Mouse (Mus musculus): ENCODE measurements around the gene Farsa. TPM values are rescaled to one million over a fixed set of nuclear protein-coding genes. Genes with fewer than 3 reads are reported as not detected.

Farsa gene
- total RNA-seq, 2 experiments from 2014 or later: 55.3 to 58.4 TPM

- peak; percentile 43 to 73 for DNase-seq (ENCODE audit: low spot score in 2 of 2)
These were observed 22.6 kb upstream of the Farsa start for GRCm38 (mm10) chr8:84834002-84834865.

GRCm38 (mm10) chr8:84834866-84835855, 21.6 kb upstream of the Farsa start:
- DNase-seq (ENCODE audit: low spot score in 2 of 2): peak; percentile 89 to 93

- DNase-seq (ENCODE audit: low spot score in 2 of 2): no peak
These were observed 19.5 kb upstream of the Farsa start for GRCm38 (mm10) chr8:84837149-84837911.

DNA sequence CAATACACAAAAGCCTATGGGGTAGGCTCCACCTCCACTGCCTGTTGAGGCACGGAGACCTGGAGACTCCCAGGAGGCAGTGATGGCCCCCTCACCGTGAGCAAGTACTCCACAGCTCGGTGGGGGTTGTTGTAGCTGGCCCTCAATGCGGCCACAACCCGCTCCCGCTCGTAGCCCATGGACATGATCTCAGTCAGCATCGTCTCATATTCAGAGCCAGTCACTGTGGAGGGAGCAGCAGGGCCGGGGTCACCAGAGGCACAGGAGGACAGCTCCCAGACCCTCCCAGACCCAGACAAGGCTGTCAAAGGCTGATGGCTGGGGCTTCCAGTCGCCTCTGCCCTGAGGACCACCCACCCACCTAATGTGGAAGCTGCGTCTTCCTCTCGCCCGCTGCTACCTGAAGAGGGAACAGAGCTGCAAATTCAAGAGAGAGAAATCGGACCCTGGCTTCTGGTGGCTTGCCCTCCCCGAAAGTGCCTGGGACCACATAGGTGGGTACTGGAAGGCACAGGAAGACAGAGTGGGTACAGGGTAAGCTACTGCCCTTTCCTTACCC, 18.8 kb upstream of the Farsa start:
- DNase-seq (ENCODE audit: low spot score in 2 of 2): no peak

- DNase-seq (ENCODE audit: low spot score in 2 of 2): no peak
These were observed 18.3 kb upstream of the Farsa start for GRCm38 (mm10) chr8:84838513-84838912.

DNA sequence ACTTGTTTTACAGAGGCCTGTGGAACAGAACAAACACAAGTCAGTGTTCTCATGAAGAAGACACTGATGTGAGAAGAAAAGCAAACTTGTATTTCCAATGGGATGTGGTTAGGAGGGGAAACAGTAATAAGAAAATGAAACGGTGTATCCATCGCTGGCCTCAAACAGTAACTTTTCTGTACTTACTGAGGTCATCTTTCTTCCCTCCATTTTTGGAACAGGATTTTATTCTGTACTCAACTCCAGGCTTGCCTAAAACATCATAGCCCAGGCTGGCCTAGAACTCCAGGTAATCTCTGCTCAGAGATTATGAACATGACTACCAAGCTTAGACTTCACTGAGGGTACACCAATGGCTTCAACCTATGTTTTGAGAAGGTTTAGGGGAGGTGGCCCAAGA, 17.4 kb upstream of the Farsa start:
- DNase-seq (ENCODE audit: low spot score in 2 of 2): no peak

- DNase-seq (ENCODE audit: low spot score in 2 of 2): no peak
These were observed 16.9 kb upstream of the Farsa start for GRCm38 (mm10) chr8:84839875-84840247.

GRCm38 (mm10) chr8:84840248-84840999, 16.4 kb upstream of the Farsa start, which contains the start of gene Rad23a:
TSS of gene Rad23a (minus strand) at chr8:84840665.
- peak; percentile 88 to 95 for DNase-seq (ENCODE audit: low spot score in 2 of 2)

DNA sequence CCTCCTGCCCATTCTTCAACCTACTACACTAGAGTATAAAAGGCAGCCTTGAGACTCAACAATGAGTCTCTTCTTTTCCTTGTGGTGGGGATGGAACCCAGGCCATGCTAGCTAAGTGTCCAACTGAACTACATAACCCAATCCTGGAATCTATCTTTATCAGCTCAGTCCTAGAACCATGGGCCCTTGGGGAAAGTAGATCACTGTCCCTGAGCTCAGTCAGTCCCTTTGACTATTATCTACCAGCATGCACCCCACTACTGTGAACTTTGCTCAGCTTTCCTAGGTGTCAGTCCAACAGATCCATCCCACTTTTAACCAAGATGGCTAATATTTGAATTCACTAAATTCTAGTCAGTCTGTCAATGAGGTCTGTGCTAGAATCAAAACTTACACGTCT, 15.3 kb upstream of the Farsa start:
- no peak for DNase-seq (ENCODE audit: low spot score in 2 of 2)

GRCm38 (mm10) chr8:84844397-84845070, 12.3 kb upstream of the Farsa start:
- no peak for DNase-seq (ENCODE audit: low spot score in 2 of 2)

DNA sequence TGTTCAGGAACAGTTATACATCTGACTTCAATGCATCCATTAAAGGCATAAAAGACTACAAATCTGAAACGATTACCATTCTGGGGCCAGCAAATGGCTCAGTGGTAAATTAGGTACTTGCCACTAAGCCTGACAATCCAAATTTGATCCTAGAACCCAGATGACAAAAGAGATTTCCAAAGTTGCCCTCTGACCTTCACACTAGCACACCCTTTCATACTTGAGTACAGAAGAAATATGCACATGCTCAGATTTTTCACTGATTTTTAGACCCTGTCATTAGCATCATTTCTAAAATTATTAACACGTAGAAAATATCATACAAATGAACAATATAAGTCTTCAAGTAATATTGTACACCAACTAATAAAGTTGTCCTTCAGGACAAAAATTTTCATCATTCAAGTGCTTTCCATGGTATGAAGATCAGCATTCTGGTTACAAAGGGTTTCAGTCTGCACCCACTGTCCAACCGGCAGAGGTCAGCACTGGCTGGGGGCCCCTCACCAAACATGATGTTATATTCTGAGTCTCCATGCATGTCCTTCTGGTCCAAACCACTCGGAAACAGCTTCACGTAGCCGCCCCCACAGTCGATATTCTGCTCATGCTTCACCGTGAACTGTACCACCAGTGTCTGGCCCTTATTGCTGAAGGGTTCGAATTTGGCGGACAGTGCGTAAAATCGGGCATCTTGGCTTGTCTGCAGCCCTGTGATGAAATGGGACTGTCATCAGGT, 11.3 kb upstream of the Farsa start:
- no peak for DNase-seq (ENCODE audit: low spot score in 2 of 2)

DNA sequence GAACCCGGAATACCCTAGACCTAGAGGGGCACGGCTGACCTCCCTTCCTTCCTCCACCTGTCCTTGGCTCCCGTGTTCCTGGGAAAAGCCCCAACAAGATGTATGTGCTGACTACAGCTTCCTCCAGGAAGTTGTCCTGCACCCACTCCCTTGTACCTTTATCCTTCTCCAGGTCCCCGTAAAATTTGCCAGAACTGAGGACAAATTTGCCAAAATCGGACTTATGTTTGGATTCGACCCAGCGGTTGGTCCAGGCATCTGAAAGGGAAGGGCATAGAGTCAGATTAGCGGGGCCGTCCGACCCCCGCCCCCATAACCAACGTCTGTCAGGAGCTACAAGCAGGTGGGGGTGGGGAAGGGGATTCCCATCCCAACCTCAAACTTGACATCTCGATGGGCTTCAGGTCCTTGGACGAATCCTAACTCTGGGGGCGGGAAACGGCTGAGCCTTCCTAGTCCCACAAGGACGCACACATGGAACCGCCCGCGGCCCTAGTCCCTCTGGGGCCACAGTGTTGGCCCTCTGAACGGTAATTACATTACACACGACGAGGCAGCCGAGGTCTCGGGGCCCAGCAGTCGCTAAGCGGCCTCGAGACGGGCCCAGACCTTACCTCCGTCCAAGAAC, 10.6 kb upstream of the Farsa start:
- no peak for DNase-seq (ENCODE audit: low spot score in 2 of 2)

DNA sequence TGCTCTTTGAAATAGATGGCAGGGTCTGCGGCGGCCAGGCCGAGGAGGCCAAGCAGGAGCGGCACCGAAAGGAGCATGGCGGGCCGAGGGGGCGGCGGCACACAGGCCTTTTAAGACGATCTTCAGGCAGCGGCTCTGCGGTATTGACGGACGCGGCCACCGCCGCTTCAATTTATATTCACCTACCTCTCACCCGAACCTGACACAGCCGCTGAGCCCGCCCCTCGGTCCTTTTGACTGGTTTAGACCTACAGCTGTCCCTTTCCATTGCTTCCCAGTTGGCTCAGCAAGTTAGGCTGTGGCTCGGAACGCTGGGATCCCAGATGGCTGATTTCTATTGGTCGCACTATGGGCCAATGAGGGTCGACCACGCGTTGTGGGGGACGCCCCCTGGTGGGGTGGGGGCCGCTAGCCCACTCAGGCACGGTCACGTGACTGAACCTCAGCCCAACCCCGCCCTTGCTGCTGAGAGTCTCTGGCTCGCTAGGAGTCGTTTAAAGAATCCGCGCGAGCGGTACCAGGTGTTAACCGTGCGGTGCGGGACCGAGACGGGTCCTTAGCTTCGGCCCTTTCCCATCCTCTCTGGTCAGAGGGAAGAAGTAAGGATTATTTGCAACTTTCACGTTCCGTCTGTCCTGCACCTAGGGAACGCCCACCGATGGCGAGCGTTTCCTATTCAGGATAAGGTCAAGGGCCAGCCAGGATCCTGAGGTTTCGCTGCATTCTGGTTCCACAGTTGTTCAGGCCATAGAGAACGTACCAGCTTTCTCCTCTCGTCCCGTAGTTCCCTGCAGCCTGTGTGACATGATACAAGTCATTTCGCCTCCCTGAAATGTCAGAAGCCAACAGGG, 9.8 kb upstream of the Farsa start, which contains the start of gene Calr:
Gene Calr (minus strand): TSS at position 213 of the 851 bp plus-strand sequence.
- peak; percentile 98 to 100 for DNase-seq (ENCODE audit: low spot score in 2 of 2)

DNA sequence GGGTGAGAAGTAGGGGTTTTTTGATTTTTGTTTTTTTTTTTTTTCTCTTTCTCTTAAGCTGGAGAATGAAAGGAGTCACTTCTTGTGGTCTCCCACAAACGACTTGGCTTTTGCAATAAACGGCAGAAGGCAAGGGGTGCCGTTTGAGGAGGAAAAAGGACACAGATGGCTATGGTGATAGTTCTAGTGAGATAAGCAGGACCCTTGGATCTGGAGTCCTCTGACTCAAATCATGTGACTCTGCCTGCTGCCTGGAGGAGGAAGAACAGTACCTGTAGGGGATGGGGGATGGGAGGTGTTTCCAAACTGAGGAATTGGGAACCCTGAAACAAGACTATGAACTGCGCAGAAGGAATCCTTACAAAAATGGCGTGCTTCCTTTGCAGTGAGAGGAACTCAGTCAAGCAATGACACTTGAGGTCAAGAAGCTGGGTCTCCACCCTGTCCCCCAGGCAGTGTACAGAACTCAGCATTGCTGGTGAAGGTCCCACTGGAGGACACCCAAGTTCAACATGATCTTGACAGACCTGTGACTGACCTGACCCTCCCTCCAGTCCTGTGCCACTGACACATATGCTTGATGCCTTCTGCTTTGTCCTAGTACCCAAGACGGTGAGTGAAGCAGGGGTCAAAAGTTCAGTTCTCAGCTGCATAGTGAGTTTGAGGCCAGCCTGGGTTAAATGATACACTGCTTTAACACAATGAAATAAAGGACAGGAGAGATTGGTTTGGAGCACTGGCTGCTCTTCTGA, 8.9 kb upstream of the Farsa start:
- no peak for DNase-seq (ENCODE audit: low spot score in 2 of 2)

DNA sequence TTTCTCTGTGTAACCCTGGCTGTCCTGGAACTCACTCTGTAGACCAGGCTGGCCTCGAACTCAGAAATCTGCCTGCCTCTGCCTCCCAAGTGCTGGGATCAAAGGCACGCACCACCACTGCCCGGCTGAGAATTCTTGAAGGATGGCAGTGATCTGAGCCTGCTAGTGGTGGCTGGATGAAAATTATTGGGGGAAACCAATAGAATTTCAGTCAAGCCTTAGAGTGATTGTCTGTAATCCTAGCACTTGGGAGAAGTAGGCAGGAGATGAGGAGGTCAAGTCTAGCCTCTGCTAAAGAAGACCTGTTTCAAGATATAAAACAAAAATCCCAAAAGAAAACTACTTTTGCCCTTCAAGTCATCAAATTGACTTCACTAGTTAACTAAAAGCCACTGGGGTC, 355 bp upstream of the Farsa start:
- DNase-seq (ENCODE audit: low spot score in 2 of 2): no peak

All from layer of hippocampus, postnatal 14 days (tissue).